Mouse (Mus musculus): Measurements from ENCODE around the gene Abcc4. TPM values are rescaled to one million over a fixed set of nuclear protein-coding genes. Genes with fewer than 3 reads are reported as not detected.

The Abcc4 gene
- polyA plus RNA-seq, 1 experiment from 2014 or later, result 4.7 TPM

DNA sequence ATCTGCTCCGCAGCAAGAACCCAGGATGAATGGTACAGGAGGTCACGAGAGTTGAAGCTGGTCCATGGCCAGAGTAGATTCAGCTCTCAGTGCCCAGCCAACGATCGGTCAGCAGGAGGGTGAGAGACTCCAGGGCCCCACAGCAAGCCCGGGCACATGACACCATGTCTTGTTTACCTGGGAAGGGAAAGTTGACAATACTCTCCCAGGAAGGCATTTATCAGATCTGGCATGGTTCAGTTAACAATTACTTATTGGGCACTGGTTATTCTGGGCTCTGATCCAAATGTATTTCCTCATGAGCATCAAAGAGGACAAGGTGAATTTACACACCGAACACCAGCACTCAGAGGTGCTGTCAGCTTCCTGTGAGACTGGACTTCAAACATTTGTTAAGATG lies 38.5 kb downstream of the Abcc4 start:
- no peaks in the 10 kb centered on the region for H3K27me3 ChIP-seq (ENCODE audit: low read depth, poor library complexity, severe bottlenecking)
- H3K4me1 ChIP-seq, result no peaks in the 10 kb centered on the region
- 94% methylated on average over 6 of the region's 6 CpGs for WGBS
- no peaks in the 10 kb centered on the region for H3K36me3 ChIP-seq
- H3K4me3 ChIP-seq, result no peak overlapping the region
- no peak overlapping the region for H3K27ac ChIP-seq (replicated peaks)
- no peak for DNase-seq (ENCODE audit: low spot score)
- no peaks in the 10 kb centered on the region for H3K9me3 ChIP-seq (replicated peaks)

DNA sequence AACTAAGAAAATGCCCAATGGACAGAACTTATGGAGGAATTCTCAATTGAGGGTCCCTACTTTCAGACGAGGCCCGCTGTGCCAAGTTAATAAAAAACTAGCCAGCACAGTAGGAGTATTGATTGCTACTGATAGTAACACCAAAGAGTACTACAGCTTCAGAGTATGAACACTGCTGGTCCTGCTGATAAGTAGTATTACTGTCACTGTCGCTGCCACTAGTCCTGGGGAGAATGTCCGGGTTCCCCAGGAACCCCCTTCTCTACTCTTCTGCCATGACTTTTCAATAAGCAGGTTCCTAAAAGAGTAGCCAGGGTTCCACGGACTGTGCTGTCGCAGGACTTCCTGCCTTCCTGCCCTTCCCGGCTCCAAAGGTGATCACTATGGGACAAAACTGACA lies 41.4 kb downstream of the Abcc4 start:
- Histone ChIP-seq H3K36me3 (no peaks in the 10 kb centered on the region), H3K4me1 (peaks cover 10% of the 10 kb centered on the region), H3K27me3 (ENCODE audit: low read depth, poor library complexity, severe bottlenecking) (no peaks in the 10 kb centered on the region), H3K9me3 (replicated peaks) (no peaks in the 10 kb centered on the region), H3K4me3 (no peak overlapping the region), H3K27ac (replicated peaks) (no peak overlapping the region)
- WGBS, result 90% methylated on average over 7 of the region's 7 CpGs
- DNase-seq (ENCODE audit: low spot score), result no peak

DNA sequence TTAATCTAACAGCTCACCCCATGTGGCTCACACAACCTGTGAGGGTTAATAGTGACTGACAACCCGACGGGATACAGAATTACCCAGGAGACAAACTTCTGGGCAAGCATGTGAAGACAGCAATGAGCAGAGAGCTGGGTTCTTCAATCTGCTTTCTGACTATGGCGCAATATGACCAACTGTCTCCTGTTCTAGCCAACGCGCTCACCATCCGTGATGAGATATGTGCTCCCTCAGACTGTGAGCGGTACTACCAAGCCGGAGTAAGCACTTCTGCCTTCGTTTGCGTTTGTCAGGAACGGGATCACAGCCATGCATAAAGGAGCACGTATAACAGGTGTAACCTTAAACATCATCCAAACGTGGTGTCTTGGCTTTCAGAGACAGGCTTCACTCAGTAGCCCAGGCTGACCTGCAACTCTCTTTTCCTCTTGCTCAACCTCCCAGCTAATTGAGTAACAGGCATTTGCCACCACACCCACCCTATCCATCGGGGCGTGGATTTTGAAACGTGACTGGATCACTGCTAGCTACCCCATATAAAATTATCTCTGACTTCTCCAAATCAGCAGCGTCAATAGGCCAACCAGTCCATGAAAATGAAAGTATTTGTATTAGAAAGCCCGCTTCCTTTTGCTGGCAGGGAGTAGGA lies 43.3 kb downstream of the Abcc4 start:
- DNase-seq (ENCODE audit: low spot score), result no peak
- no peaks in the 10 kb centered on the region for H3K36me3 ChIP-seq
- H3K4me1 ChIP-seq, result peaks cover 18% of the 10 kb centered on the region
- no peaks in the 10 kb centered on the region for H3K9me3 ChIP-seq (replicated peaks)
- WGBS, result 92% methylated on average over 18 of the region's 18 CpGs
- H3K27ac ChIP-seq (replicated peaks), result no peak overlapping the region
- H3K4me3 ChIP-seq, result no peak overlapping the region
- no peaks in the 10 kb centered on the region for H3K27me3 ChIP-seq (ENCODE audit: low read depth, poor library complexity, severe bottlenecking)

DNA sequence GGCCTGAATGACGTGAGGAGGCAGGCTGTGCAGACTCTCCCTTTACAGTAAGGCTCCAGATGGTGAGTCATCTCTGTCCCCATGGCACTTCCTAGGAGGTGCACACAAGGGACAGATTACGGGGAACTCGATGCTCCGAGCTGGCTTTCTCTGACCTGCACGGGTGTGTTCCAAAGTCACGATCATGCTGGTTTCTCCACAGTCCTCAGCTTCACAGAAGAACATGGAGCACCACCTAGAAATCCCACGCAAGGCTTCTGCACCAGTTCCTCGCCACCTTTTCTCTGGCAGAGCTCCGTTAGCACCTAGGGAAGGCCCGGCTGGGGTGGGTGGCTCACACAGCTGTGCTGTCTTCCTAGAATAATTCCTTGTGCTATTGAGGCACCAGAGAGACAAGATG lies 43.9 kb downstream of the Abcc4 start:
- H3K4me3 ChIP-seq, result no peak overlapping the region
- no peaks in the 10 kb centered on the region for H3K9me3 ChIP-seq (replicated peaks)
- 87% methylated on average over 10 of the region's 10 CpGs for WGBS
- H3K27me3 ChIP-seq (ENCODE audit: low read depth, poor library complexity, severe bottlenecking), result no peaks in the 10 kb centered on the region
- peaks cover 24% of the 10 kb centered on the region for H3K4me1 ChIP-seq
- H3K27ac ChIP-seq (replicated peaks), result no peak overlapping the region
- no peak for DNase-seq (ENCODE audit: low spot score)
- no peaks in the 10 kb centered on the region for H3K36me3 ChIP-seq

DNA sequence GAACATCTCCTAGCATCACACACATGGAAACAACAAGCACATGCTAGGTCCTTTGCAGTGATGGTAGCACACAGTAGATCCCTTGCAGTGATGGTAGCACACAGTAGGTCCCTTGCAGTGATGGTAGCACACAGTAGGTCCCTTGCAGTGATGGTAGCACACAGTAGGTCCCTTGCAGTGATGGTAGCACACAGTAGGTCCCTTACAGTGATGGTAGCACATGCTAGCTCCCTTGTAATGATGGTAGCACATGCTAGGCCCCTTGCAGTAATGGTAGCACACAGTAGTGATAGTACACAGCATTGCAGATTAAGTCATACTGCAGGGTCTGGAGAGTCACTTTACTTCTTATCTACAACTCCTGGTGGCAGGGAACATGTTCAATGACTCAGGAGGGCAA lies 46.8 kb downstream of the Abcc4 start:
- Histone ChIP-seq H3K27me3 (ENCODE audit: low read depth, poor library complexity, severe bottlenecking) (no peaks in the 10 kb centered on the region), H3K4me3 (no peak overlapping the region), H3K27ac (replicated peaks) (no peak overlapping the region), H3K9me3 (replicated peaks) (no peaks in the 10 kb centered on the region), H3K4me1 (peaks cover 42% of the 10 kb centered on the region), H3K36me3 (no peaks in the 10 kb centered on the region)
- DNase-seq (ENCODE audit: low spot score), result no peak

DNA sequence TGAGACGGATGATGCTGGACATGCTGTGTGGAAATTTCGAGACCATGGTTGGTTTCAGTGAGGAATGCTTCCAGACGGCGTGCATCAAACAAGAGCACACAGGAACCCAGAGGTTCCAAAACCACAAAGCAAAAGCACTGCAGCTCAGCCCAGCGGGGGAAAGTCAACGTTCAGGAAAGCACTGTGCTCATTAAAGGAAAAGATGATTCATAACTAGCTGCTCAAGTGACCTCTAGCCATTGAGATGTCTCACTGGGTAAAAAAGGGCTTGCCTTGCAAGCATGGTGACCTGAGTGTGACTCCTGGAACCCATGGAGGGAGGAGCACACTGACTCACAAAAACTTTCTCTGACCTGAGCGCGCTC lies 47.7 kb downstream of the Abcc4 start:
- Histone ChIP-seq H3K36me3 (no peaks in the 10 kb centered on the region), H3K27ac (replicated peaks) (peak overlapping the region; percentile 69), H3K9me3 (replicated peaks) (no peaks in the 10 kb centered on the region), H3K4me1 (peaks cover 42% of the 10 kb centered on the region), H3K4me3 (no peak overlapping the region), H3K27me3 (ENCODE audit: low read depth, poor library complexity, severe bottlenecking) (no peaks in the 10 kb centered on the region)
- WGBS, result 76% methylated on average over 8 of the region's 8 CpGs
- DNase-seq (ENCODE audit: low spot score), result no peak

DNA sequence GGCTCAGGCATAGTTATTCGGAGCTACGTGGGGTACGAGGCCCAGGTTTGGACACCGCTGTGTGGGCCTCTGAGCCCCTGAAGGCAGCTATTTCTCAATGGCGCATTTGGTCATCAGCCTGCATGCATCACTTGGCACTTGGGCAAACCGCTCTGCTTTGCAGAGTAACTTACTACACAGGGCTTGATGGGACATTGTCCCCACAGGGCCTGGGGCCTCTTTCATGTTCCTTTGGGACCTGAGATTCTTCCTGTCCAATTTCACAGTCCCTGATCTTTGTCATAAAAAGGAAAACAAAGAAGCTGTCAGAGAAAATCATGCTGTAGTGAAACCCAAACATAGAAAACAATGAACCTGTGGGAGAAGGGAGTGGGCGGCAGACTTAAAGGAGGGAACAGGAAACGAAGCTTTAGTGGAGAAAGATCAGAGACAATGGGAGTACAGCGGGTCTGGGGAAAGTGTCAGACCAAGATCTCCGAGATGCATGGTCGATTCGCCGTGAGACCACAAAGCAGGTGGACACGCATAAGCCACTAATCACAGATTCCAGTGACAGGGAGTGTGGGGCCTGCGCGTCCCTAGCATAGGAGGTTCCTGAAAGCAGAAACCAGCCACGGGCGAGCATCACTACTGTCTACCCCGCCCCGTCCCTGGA lies 48.2 kb downstream of the Abcc4 start:
- 45% methylated on average over 20 of the region's 20 CpGs for WGBS
- H3K36me3 ChIP-seq, result no peaks in the 10 kb centered on the region
- no peaks in the 10 kb centered on the region for H3K27me3 ChIP-seq (ENCODE audit: low read depth, poor library complexity, severe bottlenecking)
- H3K4me3 ChIP-seq, result no peak overlapping the region
- peak overlapping the region; percentile 69 for H3K27ac ChIP-seq (replicated peaks)
- no peaks in the 10 kb centered on the region for H3K9me3 ChIP-seq (replicated peaks)
- DNase-seq (ENCODE audit: low spot score), result peak; percentile 44
- peaks cover 42% of the 10 kb centered on the region for H3K4me1 ChIP-seq

DNA sequence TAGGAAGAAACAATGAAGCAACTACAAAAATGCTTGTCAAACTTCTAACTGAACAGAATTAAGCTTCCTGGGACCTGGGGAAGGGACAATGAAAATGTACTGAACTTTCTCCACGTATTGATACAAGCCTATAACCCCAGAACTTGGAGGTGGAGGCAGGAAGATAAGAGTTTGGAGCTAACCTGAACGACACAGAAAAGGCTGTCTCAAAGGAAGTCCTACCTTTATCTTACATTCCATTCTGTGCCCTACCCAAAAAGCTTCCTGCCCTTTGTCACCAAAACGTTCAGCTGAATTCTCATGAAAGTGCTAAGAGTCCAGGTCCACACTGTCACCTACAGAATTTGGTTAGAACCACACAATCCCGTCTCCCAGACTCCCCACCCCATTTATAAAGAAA lies 48.8 kb downstream of the Abcc4 start:
- H3K9me3 ChIP-seq (replicated peaks), result no peaks in the 10 kb centered on the region
- no peak overlapping the region for H3K4me3 ChIP-seq
- peak overlapping the region; percentile 69 for H3K27ac ChIP-seq (replicated peaks)
- DNase-seq (ENCODE audit: low spot score), result no peak
- WGBS, result 61% methylated on average over 4 of the region's 4 CpGs
- no peaks in the 10 kb centered on the region for H3K36me3 ChIP-seq
- peaks cover 42% of the 10 kb centered on the region for H3K4me1 ChIP-seq
- no peaks in the 10 kb centered on the region for H3K27me3 ChIP-seq (ENCODE audit: low read depth, poor library complexity, severe bottlenecking)

DNA sequence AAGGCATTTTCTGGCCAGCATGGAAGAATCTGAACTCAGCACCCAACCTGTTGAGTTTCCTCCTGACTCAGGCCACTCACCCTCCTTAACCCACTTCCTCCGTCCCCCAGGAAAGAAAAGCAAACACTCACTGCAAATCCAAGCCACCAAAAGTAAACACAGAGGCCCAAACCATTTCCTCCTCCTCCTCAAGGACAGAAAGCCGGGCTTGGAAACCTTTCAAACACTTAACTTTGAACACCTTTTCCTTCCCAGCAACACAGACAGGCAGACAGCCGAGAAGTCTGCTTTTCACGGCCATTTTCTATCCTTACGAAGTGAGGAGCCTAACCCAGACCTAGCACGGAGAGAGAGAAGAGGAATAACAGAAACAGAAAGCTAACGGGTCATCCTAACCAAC lies 50.0 kb downstream of the Abcc4 start:
- H3K36me3 ChIP-seq, result 0 out of 2 replicates have a peak, but pooled peaks cover 8% of the 10 kb centered on the region
- H3K27ac ChIP-seq (replicated peaks), result peak overlapping the region; percentile 69
- no peak for DNase-seq (ENCODE audit: low spot score)
- WGBS, result 85% methylated on average over 7 of the region's 7 CpGs
- no peaks in the 10 kb centered on the region for H3K9me3 ChIP-seq (replicated peaks)
- no peaks in the 10 kb centered on the region for H3K27me3 ChIP-seq (ENCODE audit: low read depth, poor library complexity, severe bottlenecking)
- peaks cover 42% of the 10 kb centered on the region for H3K4me1 ChIP-seq
- H3K4me3 ChIP-seq, result no peak overlapping the region

DNA sequence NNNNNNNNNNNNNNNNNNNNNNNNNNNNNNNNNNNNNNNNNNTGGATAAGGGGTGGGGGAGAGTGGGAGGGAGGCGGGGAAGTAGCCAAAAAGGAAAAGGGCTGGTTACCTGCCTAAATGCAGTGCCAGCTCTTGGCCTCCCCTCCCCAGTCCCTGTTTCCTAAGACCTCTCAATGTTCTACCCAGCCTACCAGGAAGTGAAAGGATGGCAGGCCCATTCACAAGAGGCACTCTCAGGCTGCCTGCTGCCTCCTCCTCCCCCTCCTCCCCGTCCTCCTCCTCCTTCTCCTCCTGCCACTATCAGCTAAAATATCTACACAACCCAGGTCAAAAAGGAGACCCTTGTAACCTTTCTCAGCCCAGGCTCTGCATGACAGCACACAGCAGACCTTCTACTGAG lies 51.1 kb downstream of the Abcc4 start:
- no peak overlapping the region; the same call in 1 of the 2 replicates for H3K27ac ChIP-seq (replicated peaks)
- 65% methylated on average over 2 of the region's 2 CpGs for WGBS
- peaks cover 33% of the 10 kb centered on the region for H3K4me1 ChIP-seq
- H3K27me3 ChIP-seq (ENCODE audit: low read depth, poor library complexity, severe bottlenecking), result no peaks in the 10 kb centered on the region
- no peak overlapping the region for H3K4me3 ChIP-seq
- DNase-seq (ENCODE audit: low spot score), result no peak
- H3K9me3 ChIP-seq (replicated peaks), result no peaks in the 10 kb centered on the region
- H3K36me3 ChIP-seq, result 0 out of 2 replicates have a peak, but pooled peaks cover 8% of the 10 kb centered on the region

DNA sequence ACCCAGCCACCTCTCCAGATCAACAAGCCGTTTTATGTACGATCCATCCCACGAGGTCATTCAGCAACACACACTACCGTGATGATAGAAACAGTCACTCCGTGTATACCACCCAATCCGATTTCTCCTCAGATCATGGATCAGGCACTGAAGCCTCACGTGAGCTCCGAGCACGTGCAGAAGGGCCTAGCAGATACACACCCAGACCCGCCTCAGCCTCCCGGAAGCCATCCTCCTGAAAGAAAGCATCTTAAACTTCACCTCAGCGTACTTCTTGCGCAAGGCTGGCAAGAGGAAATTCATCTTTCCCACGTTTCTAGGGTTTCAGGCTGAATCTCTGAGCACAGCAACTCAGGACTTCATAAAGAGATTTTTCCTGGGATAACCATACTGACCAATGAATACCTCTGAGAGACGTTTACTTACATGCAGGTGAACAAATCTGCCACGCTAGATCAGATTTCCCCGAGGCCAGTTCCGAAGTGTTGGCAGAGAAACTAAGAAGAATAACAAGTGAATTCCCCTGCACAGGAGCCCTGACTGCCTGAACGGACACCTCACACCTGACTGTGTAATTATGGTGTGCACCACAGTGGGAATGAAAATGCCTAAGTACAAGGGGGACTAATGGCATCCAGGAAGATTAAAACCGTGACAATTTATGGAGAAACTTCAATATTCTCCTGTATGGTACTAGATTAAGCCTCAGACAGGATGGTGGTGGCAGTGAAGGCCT lies 54.1 kb downstream of the Abcc4 start:
- H3K4me3 ChIP-seq, result no peak overlapping the region
- H3K36me3 ChIP-seq, result 0 out of 2 replicates have a peak, but pooled peaks cover 8% of the 10 kb centered on the region
- 93% methylated on average over 20 of the region's 20 CpGs for WGBS
- H3K27me3 ChIP-seq (ENCODE audit: low read depth, poor library complexity, severe bottlenecking), result no peaks in the 10 kb centered on the region
- peaks cover 15% of the 10 kb centered on the region for H3K4me1 ChIP-seq
- no peak overlapping the region for H3K27ac ChIP-seq (replicated peaks)
- DNase-seq (ENCODE audit: low spot score), result no peak
- H3K9me3 ChIP-seq (replicated peaks), result no peaks in the 10 kb centered on the region

DNA sequence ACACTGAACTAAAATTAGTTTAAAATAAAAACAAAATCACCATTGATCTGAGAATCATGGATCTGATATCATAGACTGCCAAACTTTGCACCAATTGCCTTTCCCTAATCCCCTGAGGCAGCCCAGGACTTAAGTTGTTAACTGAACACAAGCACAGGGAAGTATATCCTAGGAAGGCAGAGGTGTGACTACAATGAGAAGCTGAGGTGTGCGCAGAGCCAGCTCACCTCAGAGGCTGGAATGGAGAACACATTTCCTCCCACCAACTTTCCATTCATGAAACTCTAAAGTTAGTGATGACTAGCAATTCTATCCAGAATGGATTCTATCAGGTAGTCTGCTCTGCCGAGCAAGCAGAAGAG lies 56.1 kb downstream of the Abcc4 start:
- no peak for DNase-seq (ENCODE audit: low spot score)
- Histone ChIP-seq H3K4me1 (0 out of 2 replicates have a peak, but pooled peaks cover 2% of the 10 kb centered on the region), H3K9me3 (replicated peaks) (no peaks in the 10 kb centered on the region), H3K4me3 (no peak overlapping the region), H3K27me3 (ENCODE audit: low read depth, poor library complexity, severe bottlenecking) (no peaks in the 10 kb centered on the region), H3K36me3 (0 out of 2 replicates have a peak, but pooled peaks cover 8% of the 10 kb centered on the region), H3K27ac (replicated peaks) (no peak overlapping the region)
- WGBS, result 97% methylated on average over 2 of the region's 2 CpGs

Data from midbrain, embryonic 10.5 days (tissue).